Mouse (Mus musculus): ENCODE results near the gene Tedc2.

Gene Tedc2

GRCm38 (mm10) chr17:24192848-24193247 lies 27.8 kb downstream of the Tedc2 start:
- DNase-seq (ENCODE audit: low spot score), result no peak

DNA sequence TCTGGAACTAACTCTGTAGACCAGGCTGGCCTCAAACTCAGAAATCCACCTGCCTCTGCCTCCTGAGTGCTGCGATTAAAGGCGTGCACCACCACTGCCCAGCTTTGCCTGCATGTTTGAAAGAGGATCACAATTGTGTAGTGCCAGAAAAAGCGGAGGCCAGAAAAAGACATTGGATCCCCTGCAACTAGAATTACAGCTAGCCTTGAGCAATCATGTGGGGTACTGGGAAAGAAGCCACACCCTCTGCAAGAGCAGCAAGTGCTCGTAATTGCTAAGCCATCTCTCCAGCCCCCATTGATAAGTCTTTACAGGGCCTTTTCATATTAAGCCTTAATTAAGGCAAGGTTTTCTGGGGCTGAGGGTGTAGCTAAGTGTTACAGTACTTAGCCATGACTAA lies 29.2 kb downstream of the Tedc2 start:
- DNase-seq (ENCODE audit: low spot score), result no peak

GRCm38 (mm10) chr17:24190934-24191333 lies 29.7 kb downstream of the Tedc2 start:
- DNase-seq (ENCODE audit: low spot score), result no peak

DNA sequence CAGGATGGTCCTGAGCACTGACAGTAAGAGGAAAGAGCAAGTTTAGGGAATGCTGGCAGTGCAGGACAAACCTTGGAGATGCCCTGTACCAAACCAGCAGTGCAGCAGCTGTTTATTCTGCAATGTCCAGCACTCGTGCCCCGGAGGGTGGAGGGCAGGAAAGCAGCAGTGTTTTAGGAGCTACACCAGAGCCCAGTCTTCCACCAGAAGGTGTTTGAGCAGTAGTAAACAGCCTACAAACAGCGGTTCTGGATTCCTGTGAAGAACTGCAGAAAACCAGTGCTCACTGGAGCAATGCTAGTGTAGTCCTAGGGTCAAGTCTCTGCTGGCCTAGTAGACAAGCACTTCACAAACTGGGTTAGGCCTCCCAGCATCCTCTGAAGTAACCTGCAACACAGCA lies 46.4 kb downstream of the Tedc2 start:
- no peak for DNase-seq (ENCODE audit: low spot score)

- DNase-seq (ENCODE audit: low spot score), result no peak
Measured at GRCm38 (mm10) chr17:24173423-24173822, 47.2 kb downstream of the Tedc2 start.

GRCm38 (mm10) chr17:24171738-24172137 lies 48.9 kb downstream of the Tedc2 start:
- no peak for DNase-seq (ENCODE audit: low spot score)

GRCm38 (mm10) chr17:24170729-24171128 lies 49.9 kb downstream of the Tedc2 start:
- DNase-seq (ENCODE audit: low spot score), result no peak

DNA sequence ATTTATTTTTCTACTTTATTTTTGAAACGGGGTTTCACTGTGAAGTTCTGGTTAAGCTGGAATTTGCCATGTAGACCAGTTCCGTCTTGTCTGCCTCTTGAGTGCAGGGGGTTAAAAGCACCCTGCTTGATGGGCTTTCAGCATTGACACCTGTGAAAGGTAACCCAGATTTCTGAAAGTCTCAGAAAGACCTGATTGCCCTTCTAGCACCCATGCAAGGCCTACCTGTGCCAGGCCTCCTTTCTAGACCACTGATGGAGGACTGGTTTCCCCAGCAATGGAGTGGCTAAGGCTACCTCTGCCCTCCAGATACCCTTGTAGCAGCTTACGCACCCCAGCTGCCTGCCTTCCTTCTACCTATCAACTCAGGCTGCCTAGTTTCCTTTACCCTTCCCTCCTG lies 50.5 kb downstream of the Tedc2 start:
- DNase-seq (ENCODE audit: low spot score), result no peak

DNA sequence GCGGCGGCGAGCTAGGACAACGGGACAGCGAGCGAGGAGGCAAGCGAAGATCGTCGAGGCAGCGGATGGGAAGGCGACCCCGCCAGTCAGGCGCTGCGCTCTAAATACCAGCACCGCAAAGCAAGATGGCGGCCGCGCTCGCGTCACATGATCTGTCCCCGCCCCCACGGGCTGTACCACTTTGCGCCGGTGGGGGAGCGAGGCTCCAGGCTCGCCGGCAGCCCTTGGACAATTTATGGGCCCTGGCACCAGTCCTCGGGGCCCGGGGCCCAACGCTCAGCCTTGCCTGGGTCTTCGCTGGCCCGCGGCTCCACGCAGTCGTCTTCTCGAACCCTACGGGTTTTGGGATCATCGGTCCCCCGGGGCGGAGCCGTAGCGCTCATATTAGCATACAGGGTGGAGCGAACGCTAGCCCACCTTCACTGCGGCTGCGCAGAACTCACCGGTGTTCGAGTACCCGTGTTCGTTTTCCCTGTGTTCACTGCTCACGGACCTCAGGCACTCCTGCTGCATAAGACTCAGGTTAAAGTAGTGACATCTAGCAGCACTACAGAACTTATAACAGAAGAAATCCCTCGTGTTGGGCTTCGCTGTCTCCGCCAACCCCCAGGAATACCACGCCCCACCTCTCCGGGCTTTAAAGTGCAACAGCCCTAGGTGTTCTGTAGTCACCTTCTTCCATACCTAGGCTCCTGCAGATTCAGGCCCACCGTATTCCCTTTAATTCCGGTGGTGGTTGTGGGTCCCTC lies 51.2 kb downstream of the Tedc2 start, which contains the start of gene Atp6v0c:
Gene Atp6v0c, minus strand, starts transcription at position 386 of the 749 bp plus-strand sequence.
- DNase-seq (ENCODE audit: low spot score), result peak; percentile 81

DNA sequence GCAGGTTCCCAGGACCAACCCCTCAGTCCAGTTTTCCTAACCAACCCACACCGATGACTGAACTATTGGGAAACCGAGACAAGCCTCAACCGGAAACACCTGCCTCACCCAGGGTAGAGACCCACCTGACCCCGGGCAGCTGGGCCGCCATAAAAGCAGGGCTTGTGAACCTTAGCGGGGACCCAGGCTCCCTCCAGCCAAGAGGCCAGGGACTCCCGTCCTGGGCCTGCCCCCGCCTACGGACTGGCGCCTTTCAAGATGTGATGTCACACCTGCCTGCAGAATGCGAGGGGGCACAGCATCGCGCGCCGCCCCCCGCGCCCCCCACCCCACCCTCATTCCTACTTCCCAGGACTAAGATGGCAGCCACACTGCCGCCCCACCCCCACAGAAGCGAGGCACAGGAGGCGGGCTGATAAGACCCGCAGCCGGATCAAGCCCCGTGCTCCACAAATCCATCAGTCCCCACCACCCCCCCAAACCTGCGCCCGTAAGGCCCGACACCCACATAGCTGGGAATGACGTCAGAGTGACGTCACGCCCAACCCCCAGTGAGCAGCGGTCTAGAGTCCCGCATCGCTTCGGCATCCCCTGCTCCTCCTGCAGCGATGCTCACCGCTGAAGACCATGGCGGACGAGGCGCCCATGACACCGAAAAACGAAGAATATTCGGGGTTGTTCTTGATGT lies 51.9 kb downstream of the Tedc2 start:
- DNase-seq (ENCODE audit: low spot score), result no peak

- no peak for DNase-seq (ENCODE audit: low spot score)
Measured at GRCm38 (mm10) chr17:24167891-24168505, 52.7 kb downstream of the Tedc2 start.

- no peak for DNase-seq (ENCODE audit: low spot score)
Measured at GRCm38 (mm10) chr17:24167120-24167519, 53.5 kb downstream of the Tedc2 start.

Data from urinary bladder, postnatal 10 days (tissue).